Mouse (Mus musculus): ENCODE results near the gene Eef1e1. TPM values are rescaled to one million over a fixed set of nuclear protein-coding genes. Genes with fewer than 3 reads are reported as not detected.
"Not testable (repeated sequence)": the region's sequence is repeated elsewhere in the genome, so short reads cannot be mapped to it uniquely, and the experiment has no call there.

Gene Eef1e1
- total RNA-seq (2015) (14.8 and 19.2 TPM in 2 replicates), total RNA-seq (2017) (14.1 and 16.2 TPM in 2 replicates)

DNA sequence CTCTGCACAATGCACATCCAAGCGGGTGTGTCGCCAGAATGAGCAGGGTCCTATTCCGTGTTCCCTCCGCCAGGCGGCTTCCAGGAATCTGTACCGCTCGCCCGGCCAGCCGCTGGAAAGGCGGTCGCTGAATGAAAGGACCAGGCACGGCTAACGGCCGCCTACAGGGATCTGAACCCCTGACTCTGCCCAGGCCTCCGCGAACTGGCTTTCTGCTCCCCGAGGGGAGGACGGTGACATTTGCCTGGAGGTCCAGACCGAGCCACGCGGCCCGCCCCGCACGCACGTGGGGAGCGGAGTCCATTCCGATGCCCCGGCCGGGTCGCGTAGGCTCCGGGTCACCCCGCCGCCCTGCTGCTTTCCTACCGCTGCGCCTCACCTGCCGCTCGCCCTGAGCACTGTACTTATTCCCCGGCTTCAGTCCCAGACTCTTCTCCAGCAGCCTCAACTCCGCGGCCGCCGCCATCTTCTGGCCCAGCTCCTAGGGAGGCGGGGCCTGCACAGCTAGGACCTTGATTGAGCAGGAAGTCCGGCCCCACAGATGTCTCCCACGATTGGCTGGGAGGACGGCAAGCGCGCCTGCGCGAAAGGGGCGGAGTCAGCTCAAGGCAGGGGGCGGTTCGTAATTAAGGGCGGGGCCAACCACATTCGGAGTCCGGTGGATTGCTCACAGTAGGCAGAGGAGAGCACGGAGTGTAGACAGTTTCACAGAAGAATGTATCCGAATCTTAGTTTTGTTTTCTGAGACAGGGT is at the start of gene Eef1e1:
TSS of gene Eef1e1 (minus strand) at position 531 of the 753 bp plus-strand sequence.
- ATAC-seq (ENCODE audit: poor library complexity, severe bottlenecking) = peak; percentile 99

DNA sequence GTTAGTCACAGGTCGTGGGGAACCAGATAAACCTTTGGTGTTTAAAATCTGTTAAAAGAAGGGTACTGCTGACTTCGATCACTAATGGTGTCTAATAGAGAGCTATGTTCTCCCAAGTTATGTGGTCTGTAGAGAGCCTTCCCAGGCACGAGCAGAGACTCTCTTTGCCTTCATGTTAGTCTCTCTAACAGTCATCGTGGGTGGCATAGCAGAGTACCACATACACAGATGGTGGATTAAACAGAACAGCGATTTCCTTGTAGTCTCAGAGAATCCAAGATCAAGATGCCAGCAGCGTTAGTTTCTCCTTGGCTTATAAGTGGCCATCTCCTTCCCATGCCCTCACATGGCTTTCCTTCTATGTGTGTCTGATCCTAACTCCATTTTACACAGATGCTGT is 32.0 kb upstream of the Eef1e1 start:
- ATAC-seq (ENCODE audit: poor library complexity, severe bottlenecking) = no peak

DNA sequence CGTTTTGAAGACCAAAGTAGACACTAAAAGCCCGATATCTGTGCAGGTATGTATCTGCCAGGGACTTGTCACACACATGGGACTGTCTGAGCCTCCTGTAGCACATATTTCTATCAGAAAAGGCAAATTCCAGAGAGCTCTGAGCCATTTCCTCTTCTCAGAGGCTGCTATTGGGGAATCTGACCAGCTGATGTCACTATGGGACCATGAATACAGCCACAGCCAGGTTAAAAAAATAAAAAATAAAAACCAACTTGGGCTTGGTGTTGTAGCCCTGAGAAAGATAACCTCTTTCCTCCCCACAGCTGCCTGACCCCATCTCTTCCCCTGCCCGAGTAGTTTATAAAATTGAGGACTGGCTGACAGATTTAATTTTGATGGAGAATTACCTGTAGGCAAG is 31.2 kb upstream of the Eef1e1 start:
- no peak for ATAC-seq (ENCODE audit: poor library complexity, severe bottlenecking)

DNA sequence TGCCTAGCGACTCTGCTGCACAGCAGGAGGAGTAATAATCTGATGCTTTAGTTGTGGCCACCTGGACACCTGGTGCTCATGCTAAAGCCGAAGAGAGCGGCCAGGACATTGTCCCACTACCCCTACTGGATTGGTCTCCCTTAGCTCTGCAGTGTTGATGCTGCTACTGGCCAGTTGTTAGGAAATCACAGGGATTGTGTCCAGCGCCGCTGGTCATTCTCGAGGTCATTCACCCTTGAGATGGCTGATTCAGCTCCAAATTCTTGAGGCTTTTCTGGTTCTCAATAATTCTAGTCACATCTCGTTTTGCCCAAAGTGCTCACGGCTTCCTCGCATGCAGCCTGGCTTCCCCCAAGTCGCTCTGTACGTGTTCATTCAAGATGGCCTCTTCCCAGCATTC is 29.9 kb upstream of the Eef1e1 start:
- ATAC-seq (ENCODE audit: poor library complexity, severe bottlenecking) = no peak

- no peak for ATAC-seq (ENCODE audit: poor library complexity, severe bottlenecking)
Observed at GRCm38 (mm10) chr13:38672336-38672735, 13.5 kb upstream of the Eef1e1 start.

- ATAC-seq (ENCODE audit: poor library complexity, severe bottlenecking) = not testable (repeated sequence)
Observed at GRCm38 (mm10) chr13:38671451-38671850, 12.6 kb upstream of the Eef1e1 start.

GRCm38 (mm10) chr13:38670051-38670450 is 11.2 kb upstream of the Eef1e1 start:
- ATAC-seq (ENCODE audit: poor library complexity, severe bottlenecking) = no peak

GRCm38 (mm10) chr13:38668514-38668913 is 9.7 kb upstream of the Eef1e1 start:
- peak; percentile 77 for ATAC-seq (ENCODE audit: poor library complexity, severe bottlenecking)

DNA sequence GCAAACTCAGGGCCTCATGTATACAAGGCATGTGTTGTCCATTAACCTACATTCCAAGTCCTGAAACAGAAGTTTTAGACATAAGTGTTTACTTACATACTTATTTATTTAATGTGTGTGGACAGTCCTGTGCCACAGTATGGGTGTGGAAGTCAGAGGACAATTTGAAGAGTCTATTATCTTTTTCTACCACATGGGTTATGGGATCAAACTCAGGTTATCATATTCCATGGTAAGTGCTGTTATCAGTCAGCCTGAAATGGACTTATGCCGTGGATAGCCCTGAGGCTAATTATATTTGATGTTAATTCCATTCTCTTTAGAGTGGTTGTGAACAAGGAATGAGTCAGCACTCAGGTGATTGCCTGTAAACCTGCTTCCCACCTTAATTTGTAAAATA is 5.9 kb upstream of the Eef1e1 start:
- no peak for ATAC-seq (ENCODE audit: poor library complexity, severe bottlenecking)

GRCm38 (mm10) chr13:38659524-38660136 is 772 bp upstream of the Eef1e1 start:
- no peak for ATAC-seq (ENCODE audit: poor library complexity, severe bottlenecking)

DNA sequence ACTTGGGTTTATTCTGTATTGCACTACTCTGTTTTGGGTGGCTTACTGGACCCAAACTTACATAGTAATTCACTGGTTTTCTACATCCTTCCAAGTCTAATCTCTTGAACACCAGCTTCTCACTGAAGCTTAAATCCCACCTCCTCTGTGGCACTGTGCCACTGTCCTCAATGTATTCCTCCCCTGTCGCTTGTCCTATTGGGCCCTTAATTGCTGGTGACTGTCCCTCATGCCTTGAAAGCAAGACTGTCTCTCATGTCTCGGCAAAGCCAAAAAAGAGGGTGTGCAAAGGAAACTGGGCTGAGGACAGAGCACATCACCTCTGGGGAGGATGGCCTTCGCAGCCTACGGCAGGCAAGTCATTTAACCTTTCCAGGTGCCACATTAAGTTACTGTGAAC is 993 bp downstream of the Eef1e1 start:
- ATAC-seq (ENCODE audit: poor library complexity, severe bottlenecking) = no peak

- no peak for ATAC-seq (ENCODE audit: poor library complexity, severe bottlenecking)
Observed at GRCm38 (mm10) chr13:38650292-38650691, 8.6 kb downstream of the Eef1e1 start.

GRCm38 (mm10) chr13:38649069-38649468 is 9.8 kb downstream of the Eef1e1 start:
- ATAC-seq (ENCODE audit: poor library complexity, severe bottlenecking) = no peak

DNA sequence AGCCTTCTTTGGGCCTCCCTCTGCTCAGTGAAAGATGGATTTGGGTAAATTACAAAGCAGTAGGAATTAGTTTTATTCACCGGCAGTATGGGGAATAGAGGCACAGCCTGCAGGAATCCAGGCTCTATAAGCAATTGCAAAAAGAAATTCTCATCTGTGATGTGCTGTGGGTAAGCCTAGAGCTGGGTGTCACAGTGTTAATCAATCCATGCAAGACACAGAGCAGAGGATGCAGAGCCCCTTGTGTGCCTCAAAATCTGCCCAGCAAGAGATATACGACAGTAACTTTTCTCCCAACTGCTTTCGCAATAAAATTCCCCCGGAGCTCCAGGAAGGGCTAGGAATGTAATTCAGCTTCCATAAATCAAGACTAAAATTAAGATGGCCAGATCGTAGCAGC is 17.4 kb downstream of the Eef1e1 start:
- no peak for ATAC-seq (ENCODE audit: poor library complexity, severe bottlenecking)

- ATAC-seq (ENCODE audit: poor library complexity, severe bottlenecking) = no peak
Observed at GRCm38 (mm10) chr13:38640961-38641360, 17.9 kb downstream of the Eef1e1 start.

- no peak for ATAC-seq (ENCODE audit: poor library complexity, severe bottlenecking)
Observed at GRCm38 (mm10) chr13:38638694-38639093, 20.2 kb downstream of the Eef1e1 start.

DNA sequence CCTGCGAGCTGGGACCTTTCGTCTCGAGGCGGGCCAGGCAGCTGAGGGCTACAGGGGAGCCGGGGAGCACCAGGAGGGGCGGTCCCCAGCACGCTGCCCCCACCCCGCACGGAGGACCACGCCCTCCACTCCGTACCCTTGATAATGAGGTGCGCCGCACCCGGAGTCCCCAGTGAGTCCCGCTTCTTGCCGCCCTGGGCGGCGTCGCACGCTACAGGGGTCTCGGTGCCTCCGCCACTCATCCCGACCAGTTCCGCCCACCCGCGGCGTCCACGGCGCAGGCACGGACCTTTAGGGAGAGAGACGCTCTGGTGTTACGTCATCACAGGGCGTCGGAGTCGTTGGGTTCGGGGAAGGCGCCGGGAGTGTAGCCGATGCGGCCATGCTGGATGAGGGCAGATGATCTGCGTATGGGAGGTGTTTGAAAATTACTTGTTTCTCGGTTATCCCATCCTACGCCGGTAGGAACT is 24.0 kb downstream of the Eef1e1 start, which contains the start of gene Bloc1s5:
TSS of gene Bloc1s5 (minus strand) at position 310 of the 470 bp plus-strand sequence.
- peak; percentile 95 for ATAC-seq (ENCODE audit: poor library complexity, severe bottlenecking)

DNA sequence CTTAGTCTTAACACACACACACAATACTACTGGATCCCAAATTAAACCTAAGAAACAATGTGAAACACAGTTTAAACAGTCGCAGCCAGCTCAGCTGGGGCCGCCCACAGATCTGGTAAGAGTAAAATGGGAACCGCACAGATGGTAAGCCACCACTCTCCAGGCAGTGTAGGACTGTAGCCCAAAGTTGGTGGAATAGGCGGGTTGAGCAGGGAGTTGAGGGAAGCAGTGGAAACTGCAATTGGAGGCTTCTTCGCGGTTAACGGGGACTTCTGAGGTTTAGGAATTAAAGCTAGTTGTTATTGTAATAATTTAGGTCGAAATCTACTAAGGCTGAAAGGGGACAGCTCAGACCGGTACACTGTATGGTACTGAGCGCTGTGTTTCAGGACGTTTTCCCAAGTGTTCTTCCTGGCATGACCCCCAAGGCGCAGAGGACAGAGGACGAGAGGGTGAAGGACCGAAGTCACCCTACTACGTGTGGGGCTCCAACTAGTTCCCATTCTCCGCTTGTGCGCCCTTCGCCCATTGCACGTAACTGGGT is 24.5 kb downstream of the Eef1e1 start:
- peak; percentile 39 for ATAC-seq (ENCODE audit: poor library complexity, severe bottlenecking)

- no peak for ATAC-seq (ENCODE audit: poor library complexity, severe bottlenecking)
Observed at GRCm38 (mm10) chr13:38633287-38634000, 25.4 kb downstream of the Eef1e1 start.

DNA sequence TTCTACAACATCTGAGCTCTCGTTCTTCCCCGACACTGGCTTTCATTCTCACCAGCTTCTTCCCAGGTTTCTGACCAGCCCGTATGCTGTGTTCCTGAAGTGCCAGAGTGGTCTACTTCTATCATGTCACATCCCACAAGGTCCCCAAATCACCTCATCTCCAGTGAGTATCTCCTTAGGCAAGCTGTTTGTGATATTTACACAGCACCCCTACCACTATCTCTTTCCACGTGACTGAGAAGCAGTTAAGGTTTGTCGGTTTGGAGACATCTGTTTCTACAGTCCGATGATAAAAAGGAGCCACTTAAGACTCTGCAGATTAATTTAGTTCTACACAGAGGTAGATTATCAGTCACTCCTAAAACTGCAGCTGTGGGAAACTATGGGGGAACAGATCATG is 26.3 kb downstream of the Eef1e1 start:
- ATAC-seq (ENCODE audit: poor library complexity, severe bottlenecking) = no peak

DNA sequence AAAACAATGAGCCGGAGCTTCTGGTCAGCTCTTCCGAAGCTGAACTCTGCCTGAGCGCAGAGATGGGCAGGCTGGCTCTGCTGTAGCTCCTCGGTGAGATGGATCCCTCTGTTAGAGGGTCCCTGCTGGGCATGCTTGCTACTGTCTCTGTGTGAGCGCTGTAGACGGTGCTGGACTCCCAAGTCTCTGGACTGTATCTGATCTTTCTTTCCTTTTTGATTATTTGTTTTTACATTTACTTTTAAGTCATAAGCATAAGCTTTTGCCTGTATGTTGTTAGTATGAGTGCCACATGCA is 32.7 kb downstream of the Eef1e1 start:
- ATAC-seq (ENCODE audit: poor library complexity, severe bottlenecking) = no peak

Measured in megakaryocyte, adult 5-6 weeks (primary cell).